In the genomic region with DNA sequence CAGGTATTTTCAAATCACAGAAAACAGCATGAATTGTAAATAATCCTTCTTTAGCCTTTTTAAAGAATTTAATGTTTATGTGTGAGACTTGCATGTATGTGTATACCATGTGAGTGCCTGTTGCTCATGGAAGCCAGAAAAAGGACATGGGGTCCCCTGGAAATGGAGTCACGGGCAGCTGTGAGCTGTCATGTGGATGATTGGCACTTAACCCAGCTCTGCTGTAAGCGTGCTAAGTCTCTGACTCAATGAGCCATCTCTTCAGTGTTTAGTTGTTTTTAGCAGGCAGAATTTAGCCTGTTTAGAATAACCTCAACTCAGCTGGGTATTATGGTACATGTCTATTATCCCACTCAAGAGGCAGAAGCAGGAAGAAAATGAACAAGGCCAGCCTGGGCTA, we compare ENCODE assay signal across 1 mouse cellular context.
TF ChIP-seq lines count a peak whose summit lies in the region.

No protein-coding gene starts in this region.

TF ChIP-seq in CH12.LX, 34 proteins besides CTCF, POLR2A, EP300 and RAD21 (continued from another document):
- no peak for TF ChIP-seq SMC3 (IDR thresholded peaks at IDR 0.05; ENCODE audit: low read depth, low read length)
- no peak for TF ChIP-seq TCF12 (IDR thresholded peaks at IDR 0.05; ENCODE audit: low read depth, low read length)
- TF ChIP-seq NELFE (IDR thresholded peaks at IDR 0.05; ENCODE audit: low read depth, low read length): no peak
- TF ChIP-seq MAZ (IDR thresholded peaks at IDR 0.05; ENCODE audit: low read depth, low read length): no peak
- TF ChIP-seq TBP (conservative IDR thresholded peaks at IDR 0.05; ENCODE audit: low read depth, low read length): no peak
- no peak for TF ChIP-seq HCFC1 (IDR thresholded peaks at IDR 0.05; ENCODE audit: low read depth, low read length)
- TF ChIP-seq IRF4 (IDR thresholded peaks at IDR 0.05; ENCODE audit: low read depth, low read length): no peak
- TF ChIP-seq JUND (conservative IDR thresholded peaks at IDR 0.05; ENCODE audit: low read depth, low read length): no peak
- no peak for TF ChIP-seq POLR2AphosphoS2 (IDR thresholded peaks at IDR 0.05; ENCODE audit: low read depth, low read length)
- no peak for TF ChIP-seq CHD2 (IDR thresholded peaks at IDR 0.05; ENCODE audit: low read length)
TF ChIP-seq in CH12.LX: peak in this region for 0.
